Mouse (Mus musculus): ENCODE results near the gene Auh.

DNA sequence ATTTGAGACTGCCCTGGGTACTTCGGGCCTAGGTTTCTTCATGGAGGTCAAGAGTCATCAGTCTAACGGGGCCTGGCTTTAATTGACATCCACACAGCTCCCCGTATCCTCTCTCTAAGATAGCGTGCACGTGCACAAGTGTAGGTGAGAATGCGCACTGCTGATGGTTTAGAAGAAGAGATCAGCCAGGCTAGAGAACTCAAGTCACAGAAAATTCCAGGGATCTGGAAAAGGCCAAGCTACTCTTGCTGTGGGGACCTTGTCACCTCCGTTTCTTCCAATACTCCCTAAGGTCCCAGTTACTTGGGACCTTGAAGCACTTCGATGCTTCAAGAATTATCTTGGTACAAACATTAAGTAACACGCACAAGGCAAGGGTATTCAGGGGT lies 47.7 kb upstream of the Auh start:
- TF ChIP-seq CTCF (conservative IDR thresholded peaks at IDR 0.05; ENCODE audit: insufficient read depth, insufficient read length, low read depth, low read length) (no peak), POLR2A (IDR thresholded peaks at IDR 0.05; ENCODE audit: low read depth, low read length) (no peak)
